Mouse (Mus musculus) adrenal gland, adult 2 months (tissue): ENCODE measurements around the gene Rcn1. TPM values are rescaled to one million over a fixed set of nuclear protein-coding genes. Genes with fewer than 3 reads are reported as not detected.

ENCODE experiments used
- DNase-seq: peaks from one replicate; pipeline ENCODE4 v3.0.0; 2021
- polyA plus RNA-seq: library from polyadenylated mRNA; depleted of rRNA; stranded (reverse); fragments of >200 nt; gene quantifications from 2 replicates; pipeline ENCODE4 v1.2.3, GENCODE M21; 2012; rRNA removed
- total RNA-seq, 2 experiments: library from RNA; stranded (reverse); gene quantifications; 2 replicates each; pipeline ENCODE4 v1.2.3; 2021

The Rcn1 gene
- total and polyA plus RNA-seq, 3 experiments: 41.9 to 147 (median 72.1) TPM

DNA sequence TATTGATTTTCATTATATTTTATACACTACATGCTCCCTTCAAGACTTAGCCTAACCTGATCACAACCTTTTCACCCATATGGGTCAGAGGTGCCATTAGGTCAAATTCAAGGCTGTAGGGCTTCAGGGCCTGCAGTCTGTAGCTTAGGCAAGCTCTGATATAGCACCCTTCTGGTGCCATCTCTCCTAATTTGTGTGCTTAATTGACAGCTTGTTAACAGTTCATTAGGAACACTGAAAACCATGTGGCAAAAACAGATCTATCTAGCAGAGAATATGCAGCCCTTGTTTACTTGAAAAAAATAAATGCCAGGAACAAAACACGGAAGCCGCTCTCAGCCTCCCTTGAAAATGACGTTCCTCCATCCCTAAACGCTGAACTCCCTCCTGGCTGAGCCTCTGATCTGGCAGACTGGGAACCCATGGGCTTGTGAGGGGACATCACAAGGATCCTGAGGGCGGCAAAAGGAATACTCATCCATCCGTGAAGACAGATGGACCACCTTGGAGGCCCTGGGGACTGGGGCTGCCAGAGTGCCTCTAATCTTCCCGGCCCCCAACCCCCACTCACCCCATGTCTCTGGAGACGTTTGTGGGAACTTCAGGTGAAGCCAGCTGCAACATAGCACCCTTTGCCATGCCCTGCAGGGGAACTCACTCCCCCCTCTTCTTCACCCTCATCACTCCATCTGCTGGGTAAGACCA, 61.8 kb downstream of the Rcn1 start:
- DNase-seq: no peak

DNA sequence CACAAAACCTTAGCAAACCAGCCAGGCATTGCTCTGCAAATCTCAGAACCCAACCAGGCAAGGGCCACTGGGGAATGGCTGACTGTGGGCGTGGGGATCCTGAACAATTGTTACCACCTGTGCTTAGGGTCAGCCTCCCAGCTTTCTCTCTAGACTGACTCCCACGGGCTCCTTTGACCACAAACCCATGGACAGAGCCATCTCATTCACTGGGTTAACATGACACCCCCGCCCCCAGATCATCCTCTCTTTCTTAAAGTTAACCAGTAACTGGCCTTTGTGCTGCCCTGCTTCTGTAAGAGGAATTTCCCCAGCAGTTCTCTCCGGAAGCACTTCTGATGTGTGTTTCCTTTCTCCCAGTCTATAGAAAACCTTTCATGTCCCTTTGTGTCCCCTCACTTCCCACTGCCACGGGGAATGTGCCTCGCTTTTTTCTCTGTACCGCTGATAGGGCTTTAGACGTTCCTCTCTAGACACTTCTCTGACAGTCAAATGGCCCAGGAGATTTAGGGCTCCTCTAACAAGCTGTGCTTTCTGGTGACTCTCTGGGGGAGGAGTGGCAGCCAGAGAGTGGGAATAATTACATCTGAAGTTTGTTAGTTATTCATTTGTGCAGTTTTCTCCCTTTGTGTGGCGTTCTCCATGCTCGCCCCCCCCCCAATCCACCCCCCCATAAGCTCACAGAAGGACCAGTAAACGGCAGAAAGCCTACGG, 62.6 kb downstream of the Rcn1 start:
- DNase-seq: no peak

Other genes with a start within 250 kb of the Rcn1 start
- gene Them7, start 175.0 kb downstream of the Rcn1 start, total RNA-seq: under 1 TPM; 0.76 to 0.84 TPM
- gene Them7, start 175.0 kb downstream of the Rcn1 start, polyA plus RNA-seq: 0.16 and 0.39 TPM in 2 replicates